Mouse (Mus musculus): ENCODE results near the gene Yy1. TPM values are rescaled to one million over a fixed set of nuclear protein-coding genes. Genes with fewer than 3 reads are reported as not detected.

Gene Yy1
- polyA plus RNA-seq, 1 experiment, result 37.8 TPM

DNA sequence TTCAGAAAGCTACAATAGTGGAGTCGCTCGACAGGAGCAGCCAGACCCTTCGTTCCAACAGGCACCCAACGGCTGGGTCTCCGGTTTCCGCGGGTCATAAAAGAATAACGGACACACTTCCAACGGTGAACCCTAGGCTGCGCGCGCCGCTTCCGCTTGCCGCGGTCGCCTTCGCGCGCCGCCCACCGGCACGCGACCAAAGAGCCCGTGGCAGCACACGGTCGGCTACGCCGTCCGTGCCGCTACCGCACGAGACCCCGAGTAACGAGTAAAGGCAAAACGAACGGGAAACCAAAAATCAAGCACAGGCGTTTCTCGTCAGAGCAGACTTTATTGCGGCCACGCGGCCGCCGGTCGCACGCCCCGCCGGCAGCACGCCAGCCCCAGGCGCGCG, 624 bp upstream of the Yy1 start:
- Histone ChIP-seq H3K27ac (ENCODE audit: control insufficient read depth, insufficient read depth, low read length) (peak overlapping the region; percentile 82), H3K36me3 (ENCODE audit: control insufficient read depth, insufficient read depth, low read length) (no peaks in the 10 kb centered on the region), H3K4me3 (ENCODE audit: control insufficient read depth, insufficient read depth, low read length) (peak overlapping the region; percentile 68), H3K4me1 (replicated peaks; ENCODE audit: control insufficient read depth, insufficient read depth, low read length) (0 out of 2 replicates have a peak, but pooled peaks cover 2% of the 10 kb centered on the region), H3K27me3 (ENCODE audit: control insufficient read depth, insufficient read depth, low read length) (no peaks in the 10 kb centered on the region)
- WGBS, result under 1% methylated on average over 52 of the region's 52 CpGs
- DNase-seq, result peak; percentile 82
- TF ChIP-seq POLR2A (IDR thresholded peaks at IDR 0.05; ENCODE audit: control insufficient read depth, extremely low read depth, insufficient read depth, low read length, poor library complexity) (peak; percentile 58; the same call in 1 of the 2 replicates), CTCF (IDR thresholded peaks at IDR 0.05; ENCODE audit: borderline replicate concordance, control insufficient read depth, extremely low read depth, insufficient read depth, low read length, poor library complexity) (peak; percentile 31; the same call in 1 of the 2 replicates)

DNA sequence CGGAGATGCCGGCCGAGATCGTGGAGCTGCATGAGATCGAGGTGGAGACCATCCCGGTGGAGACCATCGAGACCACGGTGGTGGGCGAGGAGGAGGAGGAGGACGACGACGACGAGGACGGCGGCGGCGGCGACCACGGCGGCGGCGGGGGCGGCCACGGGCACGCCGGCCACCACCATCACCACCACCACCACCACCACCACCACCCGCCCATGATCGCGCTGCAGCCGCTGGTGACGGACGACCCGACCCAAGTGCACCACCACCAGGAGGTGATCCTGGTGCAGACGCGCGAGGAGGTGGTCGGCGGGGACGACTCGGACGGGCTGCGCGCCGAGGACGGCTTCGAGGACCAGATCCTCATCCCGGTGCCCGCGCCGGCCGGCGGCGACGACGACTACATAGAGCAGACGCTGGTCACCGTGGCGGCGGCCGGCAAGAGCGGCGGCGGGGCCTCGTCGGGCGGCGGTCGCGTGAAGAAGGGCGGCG, 724 bp downstream of the Yy1 start:
- Histone ChIP-seq H3K27ac (ENCODE audit: control insufficient read depth, insufficient read depth, low read length) (peak overlapping the region; percentile 76), H3K4me3 (ENCODE audit: control insufficient read depth, insufficient read depth, low read length) (peak overlapping the region; percentile 91), H3K36me3 (ENCODE audit: control insufficient read depth, insufficient read depth, low read length) (no peaks in the 10 kb centered on the region), H3K4me1 (replicated peaks; ENCODE audit: control insufficient read depth, insufficient read depth, low read length) (0 out of 2 replicates have a peak, but pooled peaks cover 2% of the 10 kb centered on the region), H3K27me3 (ENCODE audit: control insufficient read depth, insufficient read depth, low read length) (no peaks in the 10 kb centered on the region)
- DNase-seq, result peak; percentile 43
- no peak for TF ChIP-seq POLR2A (IDR thresholded peaks at IDR 0.05; ENCODE audit: control insufficient read depth, extremely low read depth, insufficient read depth, low read length, poor library complexity)
- no peak for TF ChIP-seq CTCF (IDR thresholded peaks at IDR 0.05; ENCODE audit: borderline replicate concordance, control insufficient read depth, extremely low read depth, insufficient read depth, low read length, poor library complexity)
- under 1% methylated on average over 70 of the region's 71 CpGs for WGBS

DNA sequence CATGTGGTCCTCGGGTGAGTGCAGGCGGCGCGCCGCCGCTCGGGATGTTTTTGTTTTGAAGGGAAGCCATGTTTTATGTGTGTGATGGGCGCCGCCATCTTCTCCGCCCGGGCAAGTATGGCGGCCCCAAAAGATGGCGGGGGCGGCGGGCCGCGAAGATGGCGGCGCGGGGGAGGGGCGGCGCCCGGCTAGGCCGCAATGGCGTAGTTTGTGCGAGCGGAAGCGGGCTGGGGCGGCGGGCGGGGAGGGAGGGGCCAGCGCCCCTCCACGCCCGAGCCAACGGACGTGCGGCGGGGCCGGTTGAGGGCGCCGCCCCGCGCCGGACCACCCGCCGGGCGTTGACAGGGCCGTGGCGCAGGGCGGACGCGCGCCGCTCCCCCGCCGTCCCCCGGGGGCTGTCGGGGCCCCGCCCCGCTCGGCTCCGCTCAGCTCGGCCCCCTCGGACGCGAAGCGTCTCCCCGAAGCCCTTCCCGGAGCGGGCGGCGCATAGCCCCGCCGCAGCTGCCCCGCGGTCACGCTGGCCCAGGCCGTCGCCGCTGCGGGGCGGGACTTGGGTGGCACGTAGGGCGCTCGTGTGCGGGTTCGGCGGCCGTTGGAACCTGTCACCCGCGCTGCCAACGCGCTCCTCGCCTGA, 1.4 kb downstream of the Yy1 start:
- Histone ChIP-seq H3K36me3 (ENCODE audit: control insufficient read depth, insufficient read depth, low read length) (no peaks in the 10 kb centered on the region), H3K4me3 (ENCODE audit: control insufficient read depth, insufficient read depth, low read length) (peak overlapping the region; percentile 91), H3K4me1 (replicated peaks; ENCODE audit: control insufficient read depth, insufficient read depth, low read length) (0 out of 2 replicates have a peak, but pooled peaks cover 2% of the 10 kb centered on the region), H3K27ac (ENCODE audit: control insufficient read depth, insufficient read depth, low read length) (peak overlapping the region; percentile 87), H3K27me3 (ENCODE audit: control insufficient read depth, insufficient read depth, low read length) (no peaks in the 10 kb centered on the region)
- DNase-seq, result peak; percentile 79
- whole genome bisulfite sequencing, result under 1% methylated on average over 79 of the region's 94 CpGs
- no peak for TF ChIP-seq CTCF (IDR thresholded peaks at IDR 0.05; ENCODE audit: borderline replicate concordance, control insufficient read depth, extremely low read depth, insufficient read depth, low read length, poor library complexity)
- 0 out of 2 replicates have a peak, but pooled peaks have one; percentile 46 for TF ChIP-seq POLR2A (IDR thresholded peaks at IDR 0.05; ENCODE audit: control insufficient read depth, extremely low read depth, insufficient read depth, low read length, poor library complexity)

DNA sequence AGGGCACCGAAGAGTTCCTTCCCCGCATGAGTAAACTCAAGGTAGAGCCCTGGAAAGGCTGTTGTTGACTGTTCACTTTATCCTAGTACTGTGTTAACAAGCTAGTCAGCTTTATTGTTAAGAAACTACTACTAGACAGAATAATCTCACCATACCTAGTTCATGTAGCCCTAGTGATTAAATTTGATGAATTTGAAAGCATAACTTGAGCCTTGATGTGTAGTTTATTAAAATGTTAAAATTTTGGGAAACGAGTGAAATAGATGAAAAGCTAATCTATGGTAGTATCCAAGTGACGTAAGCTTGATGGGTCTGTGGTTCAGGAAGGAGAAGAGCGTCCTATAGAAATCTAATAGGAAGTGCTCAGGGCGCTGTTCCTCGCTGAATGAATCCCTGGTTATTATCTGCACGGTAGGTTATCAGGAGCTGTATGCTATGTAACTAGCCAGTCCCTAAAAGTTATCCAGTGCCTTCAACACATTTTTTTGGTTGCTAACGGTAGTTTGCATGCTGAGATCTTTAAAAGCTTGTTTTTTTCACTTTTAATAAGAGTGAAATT, 2.3 kb downstream of the Yy1 start:
- H3K4me1 ChIP-seq (replicated peaks; ENCODE audit: control insufficient read depth, insufficient read depth, low read length), result 0 out of 2 replicates have a peak, but pooled peaks cover 2% of the 10 kb centered on the region
- H3K27me3 ChIP-seq (ENCODE audit: control insufficient read depth, insufficient read depth, low read length), result no peaks in the 10 kb centered on the region
- no peak for DNase-seq
- WGBS, result 5% methylated on average over 9 of the region's 9 CpGs
- no peaks in the 10 kb centered on the region for H3K36me3 ChIP-seq (ENCODE audit: control insufficient read depth, insufficient read depth, low read length)
- H3K4me3 ChIP-seq (ENCODE audit: control insufficient read depth, insufficient read depth, low read length), result no peak overlapping the region
- TF ChIP-seq CTCF (IDR thresholded peaks at IDR 0.05; ENCODE audit: borderline replicate concordance, control insufficient read depth, extremely low read depth, insufficient read depth, low read length, poor library complexity), result no peak
- no peak for TF ChIP-seq POLR2A (IDR thresholded peaks at IDR 0.05; ENCODE audit: control insufficient read depth, extremely low read depth, insufficient read depth, low read length, poor library complexity)
- H3K27ac ChIP-seq (ENCODE audit: control insufficient read depth, insufficient read depth, low read length), result no peak overlapping the region; the same call in 1 of the 2 replicates

DNA sequence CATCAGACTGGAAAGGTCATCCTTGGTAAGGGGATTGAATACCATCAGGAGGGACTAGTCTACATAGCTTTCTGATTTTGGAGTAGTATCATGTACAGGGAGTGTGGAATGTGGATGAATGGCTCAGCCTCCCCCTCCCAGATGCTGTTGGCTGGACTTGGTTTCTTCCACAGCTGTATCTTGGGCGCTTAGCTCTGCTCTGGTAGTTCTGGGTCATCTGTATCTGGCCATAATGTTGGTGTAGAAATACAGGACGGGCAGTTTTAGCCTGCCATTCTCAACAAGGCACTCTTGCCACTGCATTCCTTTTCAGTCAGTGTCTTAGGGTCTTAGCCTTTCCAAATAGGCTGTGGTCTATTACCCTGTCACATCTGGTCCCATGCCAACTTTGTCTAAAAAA, 8.8 kb downstream of the Yy1 start:
- Histone ChIP-seq H3K4me1 (replicated peaks; ENCODE audit: control insufficient read depth, insufficient read depth, low read length) (peaks cover 19% of the 10 kb centered on the region), H3K36me3 (ENCODE audit: control insufficient read depth, insufficient read depth, low read length) (peaks cover 7% of the 10 kb centered on the region; the same call in 1 of the 2 replicates)
- TF ChIP-seq POLR2A (IDR thresholded peaks at IDR 0.05; ENCODE audit: control insufficient read depth, extremely low read depth, insufficient read depth, low read length, poor library complexity) (no peak), CTCF (IDR thresholded peaks at IDR 0.05; ENCODE audit: borderline replicate concordance, control insufficient read depth, extremely low read depth, insufficient read depth, low read length, poor library complexity) (no peak)

DNA sequence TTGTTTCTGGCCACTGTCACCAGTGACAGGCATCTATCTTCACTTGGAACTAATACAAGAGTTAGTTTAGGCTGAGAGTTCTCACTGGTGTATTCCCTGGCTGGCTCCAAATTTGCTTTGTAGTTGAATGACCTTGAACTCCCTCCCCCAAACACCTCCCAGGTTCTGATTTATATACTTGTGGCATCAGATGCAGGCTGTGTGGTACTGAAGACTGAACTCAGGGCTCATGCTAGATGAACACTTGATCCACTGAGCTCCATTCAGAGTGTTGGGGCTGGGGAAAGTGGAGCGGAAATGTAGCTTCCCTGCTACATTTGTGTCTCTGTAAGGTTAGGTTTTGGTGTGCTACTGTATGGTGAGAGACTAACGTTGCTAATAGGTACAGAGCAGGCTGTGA, 11.6 kb downstream of the Yy1 start:
- 85% methylated on average over 2 of the region's 2 CpGs for WGBS
- no peak for DNase-seq
- Histone ChIP-seq H3K4me3 (ENCODE audit: control insufficient read depth, insufficient read depth, low read length) (no peak overlapping the region), H3K4me1 (replicated peaks; ENCODE audit: control insufficient read depth, insufficient read depth, low read length) (peaks cover 19% of the 10 kb centered on the region), H3K36me3 (ENCODE audit: control insufficient read depth, insufficient read depth, low read length) (peaks cover 25% of the 10 kb centered on the region; the same call in 1 of the 2 replicates), H3K27ac (ENCODE audit: control insufficient read depth, insufficient read depth, low read length) (no peak overlapping the region), H3K27me3 (ENCODE audit: control insufficient read depth, insufficient read depth, low read length) (no peaks in the 10 kb centered on the region)
- TF ChIP-seq POLR2A (IDR thresholded peaks at IDR 0.05; ENCODE audit: control insufficient read depth, extremely low read depth, insufficient read depth, low read length, poor library complexity) (no peak), CTCF (IDR thresholded peaks at IDR 0.05; ENCODE audit: borderline replicate concordance, control insufficient read depth, extremely low read depth, insufficient read depth, low read length, poor library complexity) (no peak)

More for the DNA sequence above, 8.8 kb downstream of the Yy1 start:
- Histone ChIP-seq H3K27ac (ENCODE audit: control insufficient read depth, insufficient read depth, low read length) (no peak overlapping the region), H3K4me3 (ENCODE audit: control insufficient read depth, insufficient read depth, low read length) (no peak overlapping the region), H3K27me3 (ENCODE audit: control insufficient read depth, insufficient read depth, low read length) (no peaks in the 10 kb centered on the region)
- 97% methylated on average over 2 of the region's 2 CpGs for WGBS
- DNase-seq, result no peak

Data from thymus, adult 2 months (tissue).